Mouse (Mus musculus): ENCODE measurements at regions not wholly inside any gene's neighbourhood (a gene's known extent, or its start where the extent isn't known, plus 50 kb on each side); places are given as distances from the start of the nearest gene placed in this dataset.

- TF ChIP-seq POLR2A (IDR thresholded peaks at IDR 0.05; ENCODE audit: control insufficient read depth, low read depth, low read length): no peak
- no peak for TF ChIP-seq CTCF (IDR thresholded peaks at IDR 0.05; ENCODE audit: control insufficient read depth, insufficient read depth, insufficient replicate concordance, low read depth, low read length)
Measured at GRCm38 (mm10) chr12:110391464-110391863, 55.5 kb upstream of the Ppp2r5c start.
